In genomic region chr4:137135792-137136191, GRCm38 (mm10) we compare ENCODE assay signal across 11 mouse cellular contexts.
A peak's percentile ranks its signal among the peaks of the same experiment; 100 is the strongest.
DNase-seq lines count a peak whose midpoint lies in the region; ATAC-seq and TF ChIP-seq lines count a peak whose summit lies in the region.
"Had no signal": no experiment of that assay in that cellular context is flagged by ENCODE, and none has a peak within 500 bp of the region (broad histone marks: within the 10 kb centered on the region; RNA-seq: fewer than 3 reads in every experiment).

No protein-coding gene starts in this region.

- TF ChIP-seq CTCF in hindbrain, postnatal 0 days (IDR thresholded peaks at IDR 0.05; ENCODE audit: low read depth): no peak

- H3K9ac ChIP-seq in hindbrain, postnatal 0 days (replicated peaks; ENCODE audit: low read length): no peak overlapping the region
- no peak overlapping the region for H3K9ac ChIP-seq in hindbrain, embryonic 11.5 days (ENCODE audit: low read depth, low read length)
- H3K9ac ChIP-seq in forebrain, embryonic 13.5 days: no peak overlapping the region
- no peak overlapping the region for H3K9ac ChIP-seq in forebrain, embryonic 15.5 days (replicated peaks)
- H3K9ac ChIP-seq: heart, embryonic 13.5 days; midbrain, embryonic 13.5 days had no signal

- H3K4me1 ChIP-seq in hindbrain, postnatal 0 days (ENCODE audit: insufficient read depth, low read length): no peaks in the 10 kb centered on the region
- H3K4me1 ChIP-seq in hindbrain, embryonic 11.5 days (replicated peaks; ENCODE audit: control insufficient read depth, insufficient read depth, low read length): 0 out of 2 replicates have a peak, but pooled peaks cover 2% of the 10 kb centered on the region
- H3K4me1 ChIP-seq in forebrain, embryonic 13.5 days: peaks cover 15% of the 10 kb centered on the region
- peaks cover 12% of the 10 kb centered on the region for H3K4me1 ChIP-seq in forebrain, embryonic 15.5 days

- H3K27ac ChIP-seq in hindbrain, postnatal 0 days: no peak overlapping the region
- H3K27ac ChIP-seq in hindbrain, embryonic 11.5 days (ENCODE audit: low read depth, low read length): no peak overlapping the region
- H3K27ac ChIP-seq in forebrain, embryonic 13.5 days: no peak overlapping the region
- no peak overlapping the region for H3K27ac ChIP-seq in forebrain, embryonic 15.5 days (replicated peaks)
- H3K27ac ChIP-seq: heart, embryonic 13.5 days; midbrain, embryonic 13.5 days had no signal

- no peaks in the 10 kb centered on the region for H3K36me3 ChIP-seq in hindbrain, postnatal 0 days (ENCODE audit: insufficient read depth, low read length)
- H3K36me3 ChIP-seq in hindbrain, embryonic 11.5 days (ENCODE audit: control insufficient read depth, insufficient read depth, low read length): no peaks in the 10 kb centered on the region
- H3K36me3 ChIP-seq in forebrain, embryonic 13.5 days (ENCODE audit: poor library complexity, severe bottlenecking): no peaks in the 10 kb centered on the region
- no peaks in the 10 kb centered on the region for H3K36me3 ChIP-seq in forebrain, embryonic 15.5 days
- H3K36me3 ChIP-seq: heart, embryonic 13.5 days; midbrain, embryonic 13.5 days had no signal

- no peak overlapping the region for H3K4me3 ChIP-seq in hindbrain, postnatal 0 days (ENCODE audit: low read length)
- H3K4me3 ChIP-seq in hindbrain, embryonic 11.5 days (ENCODE audit: low read depth, low read length): no peak overlapping the region
- no peak overlapping the region for H3K4me3 ChIP-seq in forebrain, embryonic 13.5 days
- no peak overlapping the region for H3K4me3 ChIP-seq in forebrain, embryonic 15.5 days
- H3K4me3 ChIP-seq: heart, embryonic 13.5 days; midbrain, embryonic 13.5 days had no signal

- intact Hi-C loops in left cerebral cortex, postnatal 36 days (cut with DNase I): no loop called here

- no peak overlapping the region for H3K4me2 ChIP-seq in hindbrain, postnatal 0 days (ENCODE audit: low read depth, low read length)
- no peak overlapping the region for H3K4me2 ChIP-seq in hindbrain, embryonic 11.5 days (replicated peaks; ENCODE audit: low read depth, low read length)
- H3K4me2 ChIP-seq in forebrain, embryonic 13.5 days: no peak overlapping the region
- H3K4me2 ChIP-seq in forebrain, embryonic 15.5 days (replicated peaks): no peak overlapping the region
- H3K4me2 ChIP-seq: heart, embryonic 13.5 days; midbrain, embryonic 13.5 days had no signal

- no peaks in the 10 kb centered on the region for H3K27me3 ChIP-seq in hindbrain, postnatal 0 days (ENCODE audit: insufficient read depth, low read length)
- no peaks in the 10 kb centered on the region; the same call in 1 of the 2 replicates for H3K27me3 ChIP-seq in hindbrain, embryonic 11.5 days (ENCODE audit: control insufficient read depth, insufficient read depth, low read length)
- no peaks in the 10 kb centered on the region for H3K27me3 ChIP-seq in forebrain, embryonic 13.5 days
- no peaks in the 10 kb centered on the region for H3K27me3 ChIP-seq in forebrain, embryonic 15.5 days
- H3K27me3 ChIP-seq: midbrain, embryonic 13.5 days had no signal

- no peak for ATAC-seq in hindbrain, postnatal 0 days
- ATAC-seq in hindbrain, embryonic 11.5 days (ENCODE audit: low FRiP score): no peak
- no peak for ATAC-seq in forebrain, embryonic 13.5 days
- ATAC-seq in forebrain, embryonic 15.5 days (replicated peaks): no peak
- ATAC-seq: midbrain, embryonic 13.5 days had no signal

- DNase-seq in hindbrain, postnatal 0 days (ENCODE audit: low spot score): peak; percentile 52
- no peak for DNase-seq in hindbrain, embryonic 11.5 days (ENCODE audit: low spot score)
- DNase-seq in 3T3-L1 (ENCODE audit: low read depth, low spot score): peak; percentile 21
- peak; percentile 87 for DNase-seq in adrenal gland, postnatal 10 days
- DNase-seq in kidney, postnatal 25 days: peak; percentile 59 to 62
- no peak for DNase-seq in left cerebral cortex, postnatal 36 days (ENCODE audit: low spot score in 2 of 2)
- DNase-seq: layer of hippocampus, postnatal 36 days had no signal

- WGBS in hindbrain, postnatal 0 days: 57% methylated on average over 8 of the region's 8 CpGs
- WGBS in hindbrain, embryonic 11.5 days: 81% methylated on average over 8 of the region's 8 CpGs
- WGBS in forebrain, embryonic 13.5 days: 79% methylated on average over 8 of the region's 8 CpGs
- WGBS in forebrain, embryonic 15.5 days: 77% methylated on average over 8 of the region's 8 CpGs

- no peaks in the 10 kb centered on the region for H3K9me3 ChIP-seq in hindbrain, postnatal 0 days (ENCODE audit: low read length)
- no peaks in the 10 kb centered on the region for H3K9me3 ChIP-seq in hindbrain, embryonic 11.5 days (ENCODE audit: control insufficient read depth, low read length)
- no peaks in the 10 kb centered on the region for H3K9me3 ChIP-seq in forebrain, embryonic 13.5 days (replicated peaks)
- no peaks in the 10 kb centered on the region for H3K9me3 ChIP-seq in forebrain, embryonic 15.5 days
- H3K9me3 ChIP-seq: heart, embryonic 13.5 days; midbrain, embryonic 13.5 days had no signal

Comparison
In these comparisons a context has a peak if more than half of its experiments do, and no peak if none do; other contexts are left out.
1. DNase-seq: peak in hindbrain, postnatal 0 days (single experiment), 3T3-L1 (single experiment), adrenal gland, postnatal 10 days (single experiment) and kidney, postnatal 25 days (2 of 2); none in hindbrain, embryonic 11.5 days (single experiment) and left cerebral cortex, postnatal 36 days (0 of 2).